ENCODE assay signal across 8 mouse cellular contexts in the genomic region with DNA sequence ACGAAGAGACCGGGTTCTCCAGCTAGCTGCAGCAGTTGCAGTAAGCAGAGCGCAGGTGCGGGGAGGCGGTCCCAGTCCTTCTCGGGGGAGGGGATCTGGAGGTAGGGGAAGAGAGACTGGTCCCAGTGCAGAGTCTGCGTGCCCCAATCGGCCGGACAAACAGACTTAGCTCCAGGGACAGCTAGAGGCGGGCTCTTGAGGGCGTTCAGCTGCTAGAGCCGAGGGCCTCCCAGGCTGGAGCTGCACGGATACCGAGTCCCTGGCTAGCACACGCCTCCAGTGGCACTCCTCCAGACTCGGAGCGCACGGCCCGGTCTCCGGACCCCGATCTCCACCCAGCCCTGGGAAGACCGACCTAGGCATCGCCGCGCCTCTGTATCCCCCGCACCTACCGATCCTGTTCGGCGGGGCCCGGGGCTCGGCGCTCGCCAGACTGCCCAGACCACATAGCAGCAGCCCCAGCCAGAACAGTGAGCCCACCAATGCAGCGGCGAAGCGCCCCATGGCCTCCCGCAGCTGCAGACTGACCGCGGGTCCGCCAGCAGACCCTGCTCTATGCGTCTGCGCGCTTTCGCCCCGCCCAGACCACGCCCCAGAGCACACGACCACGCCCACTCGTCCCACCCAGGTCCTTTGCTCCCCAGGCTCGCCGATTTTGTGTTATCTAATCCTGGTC. TPM values are rescaled to one million over a fixed set of nuclear protein-coding genes. Genes with fewer than 3 reads are reported as not detected.
A peak's percentile ranks its signal among the peaks of the same experiment; 100 is the strongest.
DNase-seq lines count a peak whose midpoint lies in the region; ATAC-seq lines count a peak whose summit lies in the region.

TSS of gene Pcyox1 (minus strand) at position 574 of the 676 bp plus-strand sequence.

- DNase-seq in CD8-positive naive resting alpha-beta T cell, adult 2 months (ENCODE audit: low read depth in 2 of 2, low spot score in 2 of 2): peak; percentile 50 to 75
- peak; percentile 80 for DNase-seq in c-Kit-positive CD71-negative TER-119-negative erythroid progenitor cells, embryonic 14.5 days (ENCODE audit: low read depth)
- DNase-seq in forebrain, embryonic 10.5 days (ENCODE audit: extremely low spot score, low spot score): peak; percentile 88
- peak; percentile 93 for DNase-seq in kidney, postnatal 14 days
- peak; percentile 75 to 76 for DNase-seq in natural killer cell, adult 2 months (ENCODE audit: low spot score in 2 of 2)

- peak within 1 kb of the TSS; percentile 93 for H3K27ac ChIP-seq in forebrain, embryonic 10.5 days
- peak within 1 kb of the TSS; percentile 43 to 89 for H3K27ac ChIP-seq in heart, embryonic 14.5 days (replicated peaks in 1 of 2; ENCODE audit: control insufficient read depth in 1 of 2, insufficient read depth in 1 of 2, low read depth in 2 of 2, low read length in 2 of 2)
- peak within 1 kb of the TSS; percentile 82 for H3K27ac ChIP-seq in liver, embryonic 12.5 days
- peak within 1 kb of the TSS; percentile 87 for H3K27ac ChIP-seq in stomach, embryonic 14.5 days (ENCODE audit: low read length)

- H3K9me3 ChIP-seq in forebrain, embryonic 10.5 days: no peaks in the 10 kb centered on the region
- no peaks in the 10 kb centered on the region for H3K9me3 ChIP-seq in heart, embryonic 14.5 days (ENCODE audit: control insufficient read depth, low read length)
- no peaks in the 10 kb centered on the region for H3K9me3 ChIP-seq in liver, embryonic 12.5 days (replicated peaks)
- H3K9me3 ChIP-seq in stomach, embryonic 14.5 days (ENCODE audit: control insufficient read depth, low read depth, low read length): no peaks in the 10 kb centered on the region

- peak; percentile 92 for ATAC-seq in heart, embryonic 14.5 days (ENCODE audit: insufficient number of reproducible peaks, insufficient read depth, low FRiP score, low read depth)
- ATAC-seq in liver, embryonic 12.5 days: peak; percentile 89
- ATAC-seq in stomach, embryonic 14.5 days (ENCODE audit: insufficient number of reproducible peaks, insufficient read depth, low FRiP score, low read depth): peak; percentile 93

- peaks cover 27% of the 10 kb centered on the region for H3K36me3 ChIP-seq in forebrain, embryonic 10.5 days (replicated peaks)
- H3K36me3 ChIP-seq in heart, embryonic 14.5 days (ENCODE audit: control insufficient read depth, insufficient read depth, low read length): peaks cover 19% of the 10 kb centered on the region
- H3K36me3 ChIP-seq in liver, embryonic 12.5 days: peaks cover 24% of the 10 kb centered on the region
- peaks cover 10% of the 10 kb centered on the region; the same call in 1 of the 2 replicates for H3K36me3 ChIP-seq in stomach, embryonic 14.5 days (ENCODE audit: control insufficient read depth, insufficient read depth, low read length)

- H3K4me1 ChIP-seq in forebrain, embryonic 10.5 days: peaks cover 34% of the 10 kb centered on the region
- peaks cover 9 to 30% of the 10 kb centered on the region in 2 experiments for H3K4me1 ChIP-seq in heart, embryonic 14.5 days (ENCODE audit: control insufficient read depth in 2 of 2, insufficient read depth in 2 of 2, low read length in 2 of 2)
- H3K4me1 ChIP-seq in liver, embryonic 12.5 days: peaks cover 56% of the 10 kb centered on the region
- peaks cover 20% of the 10 kb centered on the region; the same call in 1 of the 2 replicates for H3K4me1 ChIP-seq in stomach, embryonic 14.5 days (ENCODE audit: control insufficient read depth, insufficient read depth, low read length)

- under 1% methylated on average over 51 of the region's 51 CpGs for WGBS in forebrain, embryonic 10.5 days
- whole genome bisulfite sequencing in heart, embryonic 14.5 days: under 1% methylated on average over 51 of the region's 51 CpGs
- under 1% methylated on average over 51 of the region's 51 CpGs for WGBS in liver, embryonic 12.5 days (ENCODE audit: insufficient replicate concordance)
- WGBS in stomach, embryonic 14.5 days: under 1% methylated on average over 51 of the region's 51 CpGs

- H3K9ac ChIP-seq in heart, embryonic 14.5 days (ENCODE audit: low read length): peak within 1 kb of the TSS; percentile 91
- peak within 1 kb of the TSS; percentile 81 for H3K9ac ChIP-seq in liver, embryonic 12.5 days
- peak within 1 kb of the TSS; percentile 73 for H3K9ac ChIP-seq in stomach, embryonic 14.5 days (replicated peaks; ENCODE audit: low read depth, low read length)

- peak within 1 kb of the TSS; percentile 94 for H3K4me3 ChIP-seq in forebrain, embryonic 10.5 days
- peak within 1 kb of the TSS; percentile 84 to 94 for H3K4me3 ChIP-seq in heart, embryonic 14.5 days (ENCODE audit: control insufficient read depth in 1 of 2, insufficient read depth in 1 of 2, low read depth in 1 of 2, low read length in 2 of 2)
- H3K4me3 ChIP-seq in liver, embryonic 12.5 days: peak within 1 kb of the TSS; percentile 84
- peak within 1 kb of the TSS; percentile 82 for H3K4me3 ChIP-seq in stomach, embryonic 14.5 days (ENCODE audit: low read depth, low read length)

- H3K27me3 ChIP-seq in forebrain, embryonic 10.5 days (ENCODE audit: poor library complexity, severe bottlenecking): peaks cover 16% of the 10 kb centered on the region
- no peaks in the 10 kb centered on the region for H3K27me3 ChIP-seq in heart, embryonic 14.5 days (ENCODE audit: control insufficient read depth, insufficient read depth, low read length)
- peaks cover 5% of the 10 kb centered on the region; the same call in 1 of the 2 replicates for H3K27me3 ChIP-seq in liver, embryonic 12.5 days (replicated peaks)
- H3K27me3 ChIP-seq in stomach, embryonic 14.5 days (ENCODE audit: control insufficient read depth, insufficient read depth, low read length): no peaks in the 10 kb centered on the region

- peak within 1 kb of the TSS; percentile 79 for H3K4me2 ChIP-seq in heart, embryonic 14.5 days (ENCODE audit: low read length)
- H3K4me2 ChIP-seq in liver, embryonic 12.5 days: peak within 1 kb of the TSS; percentile 88
- H3K4me2 ChIP-seq in stomach, embryonic 14.5 days (replicated peaks; ENCODE audit: low read depth, low read length): peak within 1 kb of the TSS; percentile 77

RNA-seq across cellular contexts. Expression of gene Pcyox1, which starts in this region (rescaled TPM):
- 73.5 and 78.3 TPM in 2 replicates for polyA plus RNA-seq in forebrain, embryonic 10.5 days (2016; fragmentation: Nextera tagmentation; extraction: Ambion mirVana)
- 59.2 and 66.6 TPM in 2 replicates for polyA plus RNA-seq in heart, embryonic 14.5 days (2014; fragmentation: Nextera tagmentation; extraction: Ambion mirVana)
- 41.5 and 45.9 TPM in 2 replicates for polyA plus RNA-seq in liver, embryonic 12.5 days (2016; fragmentation: Nextera tagmentation; extraction: Ambion mirVana)
- 102 TPM in 2 replicates for polyA plus RNA-seq in stomach, embryonic 14.5 days (2014; fragmentation: Nextera tagmentation; extraction: Ambion mirVana)

Comparison
In these comparisons a context has a peak if more than half of its experiments do, and no peak if none do; other contexts are left out.
1. Peak in every context shown above with its lines: DNase-seq, ATAC-seq, H3K4me3 ChIP-seq and H3K27ac ChIP-seq.